Mouse (Mus musculus) limb, embryonic 14.5 days (tissue): ENCODE results near the gene Plce1. TPM values are rescaled to one million over a fixed set of nuclear protein-coding genes. Genes with fewer than 3 reads are reported as not detected.
A peak's percentile ranks its signal among the peaks of the same experiment; 100 is the strongest.
"Not testable (repeated sequence)": the region's sequence is repeated elsewhere in the genome, so short reads cannot be mapped to it uniquely, and the experiment has no call there.

Experiments used
- ATAC-seq: fragments of 200-750 bp; cut with Nextera tagmentation; 2 replicates; pipeline ENCODE4 v1.8.0; 2017; ENCODE audit warnings: low read depth, moderate number of reproducible peaks, moderate TSS enrichment; ENCODE audit not compliant: low FRiP score
- DNase-seq: peaks from one replicate; pipeline ENCODE4 v3.0.0-alpha.2; 2015; ENCODE audit warnings: low spot score
- H3K27ac ChIP-seq: fragments of 300-500 bp; sonication (generic); replicated peaks from 2 replicates; pipeline ENCODE4 v1.5.1; 2014; ENCODE audit warnings: low read depth, mild to moderate bottlenecking, low read length, moderate library complexity, mixed read lengths
- H3K27me3 ChIP-seq: fragments of 300-500 bp; sonication (generic); 2 replicates; pipeline ENCODE4 v1.6.1; 2014; ENCODE audit warnings: low read length, mixed read lengths; ENCODE audit not compliant: control insufficient read depth, insufficient read depth
- H3K36me3 ChIP-seq: fragments of 300-500 bp; sonication (generic); 2 replicates; pipeline ENCODE4 v1.6.1; 2014; ENCODE audit warnings: mild to moderate bottlenecking, low read length, moderate library complexity, mixed read lengths; ENCODE audit not compliant: control insufficient read depth, insufficient read depth
- H3K4me1 ChIP-seq: fragments of 300-500 bp; sonication (generic); 2 replicates; pipeline ENCODE4 v1.6.1; 2014; ENCODE audit warnings: antibody characterized with exemption, low read length, mixed read lengths; ENCODE audit not compliant: control insufficient read depth, insufficient read depth
- H3K4me2 ChIP-seq: fragments of 300-500 bp; sonication (generic); replicated peaks from 2 replicates; pipeline ENCODE4 v1.6.1; 2014; ENCODE audit warnings: low read depth, mild to moderate bottlenecking, low read length, moderate library complexity; ENCODE audit not compliant: severe bottlenecking
- H3K4me3 ChIP-seq: fragments of 300-500 bp; sonication (generic); replicated peaks from 2 replicates; pipeline ENCODE4 v1.5.1; 2014; ENCODE audit warnings: low read length
- H3K9ac ChIP-seq: fragments of 300-500 bp; sonication (generic); 2 replicates; pipeline ENCODE4 v1.6.1; 2014; ENCODE audit warnings: mild to moderate bottlenecking, low read depth, low read length, moderate library complexity; ENCODE audit not compliant: severe bottlenecking
- H3K9me3 ChIP-seq: fragments of 300-500 bp; sonication (generic); 2 replicates; pipeline ENCODE4 v1.6.1; 2016; ENCODE audit warnings: low read length; ENCODE audit not compliant: control insufficient read depth
- POLR2A ChIP-seq: fragments of 200-500 bp; IDR thresholded peaks from 2 replicates; pipeline ENCODE4 v1.8.0; 2012; ENCODE audit warnings: inconsistent platforms, mild to moderate bottlenecking, moderate library complexity, borderline replicate concordance; ENCODE audit not compliant: insufficient read depth, insufficient read length; ENCODE audit errors: extremely low read depth
- WGBS: fragments of 180-500 bp; shearing (Covaris S2); extraction: QIAGEN DNeasy Blood & Tissue Kit; methylation state at CpG from one replicate; pipeline ENCODE4 v1.1.7; 2014; 5-methylcytosine and 5-hydroxymethylcytosine counted together
- polyA plus RNA-seq, 2 experiments: library from polyadenylated mRNA; depleted of rRNA in 1 of 2; stranded (reverse) in 1 of 2; unstranded in 1 of 2; fragments of >200 nt; fragmentation: Nextera tagmentation in 1 of 2; extraction: Ambion mirVana in 1 of 2; gene quantifications; 2 replicates each; pipeline versions ENCODE4 v1.2.1 to v1.2.3; 2012 to 2014

The Plce1 gene
- polyA plus RNA-seq, 2 experiments: 12.6 to 13.3 TPM

DNA sequence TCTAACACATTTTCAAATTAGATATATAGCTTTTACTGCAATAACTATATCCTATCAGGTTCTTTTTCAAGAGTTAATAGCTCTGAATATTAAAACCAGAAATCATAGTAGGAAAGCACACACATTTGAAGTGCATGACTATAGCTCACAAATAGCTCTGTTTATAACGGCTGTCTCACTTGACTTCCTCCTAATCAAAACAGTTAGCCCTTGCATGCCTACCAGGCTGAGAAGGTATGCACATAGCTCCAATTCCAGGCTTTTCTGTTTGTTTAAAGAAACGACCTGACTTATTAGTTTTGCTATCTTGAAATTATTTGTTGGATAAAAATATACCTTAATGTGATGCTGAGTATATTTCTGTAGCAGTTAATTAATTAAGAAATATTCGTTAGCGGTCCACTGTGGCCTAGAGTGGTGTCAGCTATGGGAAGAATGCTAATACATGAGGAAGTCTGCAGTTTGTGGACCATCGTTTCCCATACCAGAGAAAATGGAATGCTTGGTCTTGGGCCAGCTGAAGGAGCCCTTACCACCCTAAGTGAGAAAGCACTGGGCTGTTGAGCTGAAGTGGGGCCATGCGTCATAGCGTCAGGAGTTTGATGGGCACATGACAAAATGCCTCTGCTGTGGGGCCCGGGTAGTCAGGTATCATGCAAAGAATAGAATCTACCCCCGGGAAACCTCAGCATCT is 146.3 kb downstream of the Plce1 start:
- 74% methylated on average over 9 of the region's 9 CpGs for WGBS
- no peak overlapping the region for H3K4me2 ChIP-seq

DNA sequence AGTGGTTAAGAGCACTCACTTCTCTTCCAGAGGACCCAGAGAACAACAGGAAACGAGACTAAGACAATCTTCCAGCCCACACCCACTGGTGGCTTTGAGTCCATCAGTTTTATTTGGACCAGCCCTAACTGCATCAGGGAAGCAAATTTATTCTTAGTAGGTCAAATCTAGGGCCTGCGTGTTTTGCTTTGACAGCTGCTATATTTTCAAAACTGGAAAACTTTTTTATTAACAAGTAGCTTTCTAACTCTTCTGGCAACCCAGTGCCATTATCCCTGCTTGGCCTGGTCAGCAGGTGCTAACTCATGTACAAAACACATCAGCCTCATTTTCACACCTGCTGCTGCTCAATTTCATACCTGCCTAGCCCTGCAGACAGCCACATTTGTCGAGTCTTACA is 151.3 kb downstream of the Plce1 start:
- Histone ChIP-seq H3K9me3 (no peaks in the 10 kb centered on the region), H3K4me2 (no peak overlapping the region), H3K9ac (no peak overlapping the region), H3K4me1 (0 out of 2 replicates have a peak, but pooled peaks cover 8% of the 10 kb centered on the region), H3K27ac (no peak overlapping the region), H3K27me3 (no peaks in the 10 kb centered on the region), H3K36me3 (no peaks in the 10 kb centered on the region), H3K4me3 (no peak overlapping the region)
- no peak for DNase-seq
- ATAC-seq: no peak
- TF ChIP-seq POLR2A: no peak
- WGBS: 70% methylated on average over 3 of the region's 3 CpGs

More for the DNA sequence above, 146.3 kb downstream of the Plce1 start:
- no peaks in the 10 kb centered on the region for H3K36me3 ChIP-seq
- TF ChIP-seq POLR2A: no peak
- ATAC-seq: no peak
- H3K9me3 ChIP-seq: no peaks in the 10 kb centered on the region
- DNase-seq: no peak
- H3K27ac ChIP-seq: no peak overlapping the region
- H3K4me1 ChIP-seq: no peaks in the 10 kb centered on the region
- no peak overlapping the region for H3K9ac ChIP-seq
- no peaks in the 10 kb centered on the region for H3K27me3 ChIP-seq
- H3K4me3 ChIP-seq: no peak overlapping the region

DNA sequence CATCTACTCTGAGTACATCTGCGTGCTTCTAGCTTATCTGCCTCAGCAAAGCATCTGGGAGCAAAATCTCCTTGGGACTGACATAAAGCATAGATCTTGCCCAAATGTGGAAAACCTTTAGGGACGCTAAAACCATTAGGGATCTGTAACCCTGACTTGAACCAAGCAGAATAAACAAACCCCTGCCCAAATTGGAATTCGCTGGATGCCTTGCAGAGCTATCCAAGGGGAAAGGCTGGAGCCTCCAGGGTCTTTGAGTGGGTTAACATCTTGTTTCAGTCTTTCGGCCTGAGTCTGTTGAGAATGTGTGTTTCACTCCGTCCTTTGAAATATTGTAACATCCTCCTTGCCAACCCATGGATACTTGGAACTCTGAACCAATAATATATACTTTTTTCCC is 152.4 kb downstream of the Plce1 start:
- 0 out of 2 replicates have a peak, but pooled peaks cover 8% of the 10 kb centered on the region for H3K4me1 ChIP-seq
- no peak for TF ChIP-seq POLR2A
- DNase-seq (no peak), ATAC-seq (no peak)
- no peak overlapping the region; the same call in 1 of the 2 replicates for H3K9ac ChIP-seq
- H3K4me3 ChIP-seq: no peak overlapping the region
- no peaks in the 10 kb centered on the region for H3K36me3 ChIP-seq
- 36% methylated on average over 5 of the region's 5 CpGs for WGBS
- H3K27me3 ChIP-seq: no peaks in the 10 kb centered on the region
- no peak overlapping the region for H3K4me2 ChIP-seq
- no peaks in the 10 kb centered on the region for H3K9me3 ChIP-seq
- H3K27ac ChIP-seq: peak overlapping the region; percentile 38; the same call in 1 of the 2 replicates

DNA sequence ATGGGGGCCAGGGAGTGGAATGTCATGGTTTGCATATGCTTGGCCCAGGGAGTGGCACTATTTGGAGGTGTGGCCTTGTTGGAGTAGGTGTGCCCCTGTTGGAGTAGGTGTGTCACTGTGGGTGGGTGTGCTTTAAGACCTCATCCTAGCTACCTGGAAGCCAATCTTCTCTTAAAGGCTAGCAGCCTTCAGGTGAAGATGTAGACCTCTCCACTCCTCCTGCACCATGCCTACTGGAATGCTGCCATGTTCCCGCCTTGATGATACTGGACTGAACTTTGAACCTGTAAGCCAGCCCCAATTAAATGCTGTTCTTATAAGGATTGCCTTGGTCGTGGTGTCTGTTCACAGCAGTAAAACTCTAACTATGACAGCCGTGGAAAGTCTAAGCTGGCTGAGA is 158.1 kb downstream of the Plce1 start:
- DNase-seq (no peak), ATAC-seq (no peak)
- Histone ChIP-seq H3K27ac (no peak overlapping the region), H3K4me3 (no peak overlapping the region), H3K4me2 (no peak overlapping the region), H3K27me3 (no peaks in the 10 kb centered on the region), H3K9ac (no peak overlapping the region), H3K36me3 (no peaks in the 10 kb centered on the region), H3K4me1 (no peaks in the 10 kb centered on the region), H3K9me3 (no peaks in the 10 kb centered on the region)
- WGBS: 83% methylated on average over 3 of the region's 3 CpGs
- no peak for TF ChIP-seq POLR2A

DNA sequence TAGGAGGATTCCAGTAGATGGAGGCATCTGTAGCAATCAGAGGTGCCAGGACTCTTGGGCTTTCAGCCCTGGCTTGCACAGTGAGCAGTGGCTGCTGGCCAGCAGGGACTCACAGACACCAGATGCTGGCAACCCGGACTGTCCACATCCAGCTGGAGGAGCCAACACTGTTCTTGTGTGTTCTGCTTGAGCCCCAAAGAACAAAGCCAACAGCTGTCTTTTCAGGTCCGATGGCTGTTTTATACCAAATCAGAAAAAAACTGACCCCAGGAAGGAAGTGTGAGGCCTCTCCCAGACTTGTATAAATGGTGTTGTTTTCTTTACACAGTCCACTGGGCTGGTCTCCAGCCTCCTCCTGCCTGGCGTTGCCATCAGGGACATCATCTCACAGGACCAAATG is 158.9 kb downstream of the Plce1 start:
- Histone ChIP-seq H3K9me3 (no peaks in the 10 kb centered on the region), H3K4me3 (no peak overlapping the region), H3K27ac (no peak overlapping the region), H3K27me3 (no peaks in the 10 kb centered on the region), H3K36me3 (no peaks in the 10 kb centered on the region), H3K9ac (no peak overlapping the region), H3K4me1 (no peaks in the 10 kb centered on the region), H3K4me2 (no peak overlapping the region)
- TF ChIP-seq POLR2A: no peak
- no peak for DNase-seq
- 71% methylated on average over 3 of the region's 3 CpGs for WGBS
- no peak for ATAC-seq

DNA sequence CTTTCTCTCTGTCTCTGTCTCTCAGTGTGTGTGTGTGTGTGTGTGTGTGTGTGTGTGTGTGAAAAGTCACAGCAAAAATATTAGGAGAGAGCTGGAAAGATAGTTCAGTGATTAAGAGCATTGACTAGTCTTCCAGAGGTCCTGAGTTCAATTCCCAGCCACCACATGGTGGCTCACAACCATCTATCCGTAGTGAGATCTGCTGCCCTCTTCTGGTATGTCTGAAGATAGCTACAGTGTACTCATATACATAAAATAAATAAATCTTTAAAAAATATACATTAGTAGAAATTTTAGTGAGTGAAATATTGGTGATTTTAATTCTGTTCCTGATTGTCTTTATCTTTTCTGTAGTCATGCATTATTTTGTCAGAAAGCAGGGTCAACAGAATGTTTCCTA is 161.6 kb downstream of the Plce1 start:
- H3K9me3 ChIP-seq, H3K27ac ChIP-seq, H3K4me1 ChIP-seq, H3K9ac ChIP-seq, ATAC-seq, H3K27me3 ChIP-seq, DNase-seq, H3K4me3 ChIP-seq, H3K36me3 ChIP-seq, H3K4me2 ChIP-seq: not testable (repeated sequence)
- 54% methylated on average over 1 of the region's 1 CpGs for WGBS
